In the genomic region with DNA sequence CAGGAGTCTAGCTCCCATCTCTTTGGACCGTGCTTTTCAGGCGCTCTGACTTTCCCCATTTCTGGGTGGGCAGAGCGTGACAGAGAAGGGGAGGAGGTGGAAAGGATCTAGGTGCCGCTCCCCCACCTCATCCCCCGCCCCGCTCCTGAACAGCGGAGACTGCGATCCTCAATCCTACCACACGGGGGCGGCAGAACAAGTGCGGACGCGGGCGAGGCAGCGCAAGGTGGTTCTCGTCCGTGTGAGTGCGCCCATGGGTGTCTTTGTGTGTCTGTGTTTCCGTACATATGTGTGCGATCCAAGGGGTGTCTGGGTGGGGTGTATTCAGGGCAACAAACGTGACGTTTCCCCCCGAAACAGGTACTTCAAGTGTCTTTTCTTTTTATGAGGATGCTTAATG, we compare ENCODE assay signal across 8 mouse cellular contexts. TPM values are rescaled to one million over a fixed set of nuclear protein-coding genes. Genes with fewer than 3 reads are reported as not detected.
DNase-seq lines count a peak whose midpoint lies in the region; ATAC-seq and TF ChIP-seq lines count a peak whose summit lies in the region.

No protein-coding gene starts in this region.

- peak; percentile 99 for TF ChIP-seq CTCF in hindbrain, postnatal 0 days (IDR thresholded peaks at IDR 0.05; ENCODE audit: low read depth)

- H3K36me3 ChIP-seq in hindbrain, postnatal 0 days (ENCODE audit: insufficient read depth, low read length) = no peaks in the 10 kb centered on the region
- H3K36me3 ChIP-seq in midbrain, embryonic 13.5 days = no peaks in the 10 kb centered on the region

- H3K4me3 ChIP-seq in hindbrain, postnatal 0 days (ENCODE audit: low read length) = peak overlapping the region; percentile 32
- H3K4me3 ChIP-seq in midbrain, embryonic 13.5 days (replicated peaks) = peak overlapping the region; percentile 10; the same call in 1 of the 2 replicates

- H3K4me2 ChIP-seq in hindbrain, postnatal 0 days (ENCODE audit: low read depth, low read length) = peak overlapping the region; percentile 42
- peak overlapping the region; percentile 47 for H3K4me2 ChIP-seq in midbrain, embryonic 13.5 days (replicated peaks)

- H3K9me3 ChIP-seq in hindbrain, postnatal 0 days (ENCODE audit: low read length) = no peaks in the 10 kb centered on the region
- H3K9me3 ChIP-seq in midbrain, embryonic 13.5 days = no peaks in the 10 kb centered on the region

- WGBS in hindbrain, postnatal 0 days = under 1% methylated on average over 23 of the region's 23 CpGs
- WGBS in midbrain, embryonic 13.5 days = under 1% methylated on average over 23 of the region's 23 CpGs

- no peaks in the 10 kb centered on the region; the same call in 1 of the 2 replicates for H3K4me1 ChIP-seq in hindbrain, postnatal 0 days (ENCODE audit: insufficient read depth, low read length)
- peaks cover 22% of the 10 kb centered on the region for H3K4me1 ChIP-seq in midbrain, embryonic 13.5 days (replicated peaks)

- intact Hi-C loops in left cerebral cortex, postnatal 36 days (cut with DNase I) = no loop called here

- H3K9ac ChIP-seq in hindbrain, postnatal 0 days (replicated peaks; ENCODE audit: low read length) = no peak overlapping the region
- H3K9ac ChIP-seq in midbrain, embryonic 13.5 days (replicated peaks) = no peak overlapping the region

- H3K27me3 ChIP-seq in hindbrain, postnatal 0 days (ENCODE audit: insufficient read depth, low read length) = peaks cover 14% of the 10 kb centered on the region; the same call in 1 of the 2 replicates
- peaks cover 65% of the 10 kb centered on the region for H3K27me3 ChIP-seq in midbrain, embryonic 13.5 days

- H3K27ac ChIP-seq in hindbrain, postnatal 0 days = no peak overlapping the region
- no peak overlapping the region for H3K27ac ChIP-seq in midbrain, embryonic 13.5 days

- ATAC-seq in hindbrain, postnatal 0 days = 0 out of 2 replicates have a peak, but pooled peaks have one; percentile 12
- peak; percentile 21 for ATAC-seq in midbrain, embryonic 13.5 days

- DNase-seq in left cerebral cortex, adult 18-20 months (ENCODE audit: low spot score in 2 of 2) = peak; percentile 87 to 92
- no peak for DNase-seq in left cerebral cortex, adult 11 months (ENCODE audit: low spot score)
- DNase-seq in cerebellum, postnatal 14 days = peak; percentile 93 to 97
- DNase-seq in frontal cortex, postnatal 36 days (ENCODE audit: low spot score in 2 of 2) = peak; percentile 83 to 86
- peak; percentile 85 for DNase-seq in hindbrain, postnatal 0 days (ENCODE audit: low spot score)
- DNase-seq in left cerebral cortex, postnatal 36 days (ENCODE audit: low spot score in 2 of 2) = peak; percentile 80 to 81
- peak; percentile 72 for DNase-seq in spleen, adult 12 weeks (ENCODE audit: low spot score)

RNA-seq across cellular contexts. Expression of gene Vgf, which starts 1.1 kb away (rescaled TPM):
- total RNA-seq in left cerebral cortex, adult 18-20 months (2021) = 100 to 1,000 TPM; 390 to 400 TPM
- total RNA-seq in hindbrain, postnatal 0 days (2014; rRNA removed) = 136 and 137 TPM in 2 replicates
- polyA plus RNA-seq in hindbrain, postnatal 0 days (2015; fragmentation: Nextera tagmentation; extraction: Ambion mirVana) = 43.2 and 45.9 TPM in 2 replicates
- total RNA-seq in left cerebral cortex, postnatal 36 days (2021) = 100 to 1,000 TPM; 358 to 374 TPM
- 2.4 TPM in 2 replicates for polyA plus RNA-seq in midbrain, embryonic 13.5 days (2015; fragmentation: Nextera tagmentation; extraction: Ambion mirVana)

RNA-seq across cellular contexts. Expression of gene Ap1s1, which starts 20.8 kb away (rescaled TPM):
- 100 to 1,000 TPM; 391 to 401 TPM for total RNA-seq in left cerebral cortex, adult 18-20 months (2021)
- 122 and 123 TPM in 2 replicates for total RNA-seq in hindbrain, postnatal 0 days (2014; rRNA removed)
- 226 and 230 TPM in 2 replicates for polyA plus RNA-seq in hindbrain, postnatal 0 days (2015; fragmentation: Nextera tagmentation; extraction: Ambion mirVana)
- 100 to 1,000 TPM; 315 to 338 TPM for total RNA-seq in left cerebral cortex, postnatal 36 days (2021)
- polyA plus RNA-seq in midbrain, embryonic 13.5 days (2015; fragmentation: Nextera tagmentation; extraction: Ambion mirVana) = 257 and 272 TPM in 2 replicates

RNA-seq across cellular contexts. Expression of gene Znhit1, which starts 37.3 kb away (rescaled TPM):
- 100 to 1,000 TPM in 1 of 2 experiments, 10 to 100 TPM in 1; 96.6 to 107 TPM for total RNA-seq in left cerebral cortex, adult 18-20 months (2021)
- total RNA-seq in hindbrain, postnatal 0 days (2014; rRNA removed) = 68.1 and 84.1 TPM in 2 replicates
- 140 and 143 TPM in 2 replicates for polyA plus RNA-seq in hindbrain, postnatal 0 days (2015; fragmentation: Nextera tagmentation; extraction: Ambion mirVana)
- 10 to 100 TPM; 90.3 to 90.8 TPM for total RNA-seq in left cerebral cortex, postnatal 36 days (2021)
- 110 TPM in 2 replicates for polyA plus RNA-seq in midbrain, embryonic 13.5 days (2015; fragmentation: Nextera tagmentation; extraction: Ambion mirVana)

RNA-seq across cellular contexts. Expression of gene Plod3, which starts 38.3 kb away (rescaled TPM):
- 10 to 100 TPM; 32.2 to 32.8 TPM for total RNA-seq in left cerebral cortex, adult 18-20 months (2021)
- total RNA-seq in hindbrain, postnatal 0 days (2014; rRNA removed) = 58.8 and 63.5 TPM in 2 replicates
- polyA plus RNA-seq in hindbrain, postnatal 0 days (2015; fragmentation: Nextera tagmentation; extraction: Ambion mirVana) = 25.2 and 28.7 TPM in 2 replicates
- total RNA-seq in left cerebral cortex, postnatal 36 days (2021) = 10 to 100 TPM; 30.4 to 40.3 TPM
- 34.8 and 35.1 TPM in 2 replicates for polyA plus RNA-seq in midbrain, embryonic 13.5 days (2015; fragmentation: Nextera tagmentation; extraction: Ambion mirVana)

RNA-seq across cellular contexts. Expression of gene Serpine1, which starts 46.9 kb away (rescaled TPM):
- under 1 TPM; 0.70 to 0.89 TPM for total RNA-seq in left cerebral cortex, adult 18-20 months (2021)
- total RNA-seq in hindbrain, postnatal 0 days (2014; rRNA removed) = 3.0 and 3.5 TPM in 2 replicates
- 0.10 and 0.25 TPM in 2 replicates for polyA plus RNA-seq in hindbrain, postnatal 0 days (2015; fragmentation: Nextera tagmentation; extraction: Ambion mirVana)
- total RNA-seq in left cerebral cortex, postnatal 36 days (2021) = under 1 TPM; 0.57 to 0.91 TPM
- 0.17 TPM in 1 of 2 replicates, not detected in the other for polyA plus RNA-seq in midbrain, embryonic 13.5 days (2015; fragmentation: Nextera tagmentation; extraction: Ambion mirVana)
